Mouse (Mus musculus) embryonic facial prominence, embryonic 12.5 days (tissue): ENCODE results near the gene Ryr1. TPM values are rescaled to one million over a fixed set of nuclear protein-coding genes. Genes with fewer than 3 reads are reported as not detected.
A peak's percentile ranks its signal among the peaks of the same experiment; 100 is the strongest.

ENCODE experiments used
- ATAC-seq: fragments of 200-750 bp; cut with Nextera tagmentation; 2 replicates; pipeline ENCODE4 v1.8.0; 2017; ENCODE audit not compliant: insufficient number of reproducible peaks, insufficient read depth, low FRiP score, low TSS enrichment
- H3K27ac ChIP-seq: fragments of 300-500 bp; sonication (generic); 2 replicates; pipeline ENCODE4 v1.5.1; 2016; ENCODE audit warnings: mild to moderate bottlenecking
- H3K27me3 ChIP-seq: fragments of 300-500 bp; sonication (generic); 2 replicates; pipeline ENCODE4 v1.6.1; 2016; ENCODE audit warnings: mild to moderate bottlenecking, moderate library complexity
- H3K36me3 ChIP-seq: fragments of 300-500 bp; sonication (generic); 2 replicates; pipeline ENCODE4 v1.6.1; 2016; ENCODE audit warnings: mild to moderate bottlenecking
- H3K4me1 ChIP-seq: fragments of 300-500 bp; sonication (generic); 2 replicates; pipeline ENCODE4 v1.6.1; 2016
- H3K4me2 ChIP-seq: fragments of 300-500 bp; sonication (generic); replicated peaks from 2 replicates; pipeline ENCODE4 v1.6.1; 2016; ENCODE audit warnings: mild to moderate bottlenecking, moderate library complexity
- H3K4me3 ChIP-seq: fragments of 300-500 bp; sonication (generic); 2 replicates; pipeline ENCODE4 v1.5.1; 2016; ENCODE audit warnings: mild to moderate bottlenecking
- H3K9ac ChIP-seq: fragments of 300-500 bp; sonication (generic); 2 replicates; pipeline ENCODE4 v1.6.1; 2016; ENCODE audit warnings: mild to moderate bottlenecking, moderate library complexity
- H3K9me3 ChIP-seq: fragments of 300-500 bp; sonication (generic); 2 replicates; pipeline ENCODE4 v1.6.1; 2016; ENCODE audit warnings: mild to moderate bottlenecking, moderate library complexity
- WGBS: fragments of 180-500 bp; shearing (Covaris S2); methylation state at CpG from one replicate; pipeline ENCODE4 v1.1.7; 2016; 5-methylcytosine and 5-hydroxymethylcytosine counted together
- polyA plus RNA-seq: library from polyadenylated mRNA; unstranded; fragments of >200 nt; fragmentation: Nextera tagmentation; extraction: Ambion mirVana; gene quantifications from 2 replicates; pipeline ENCODE4 v1.2.1, GENCODE M21; 2016

Gene Ryr1
- polyA plus RNA-seq, 1 experiment from 2014 or later, result 3.7 TPM

- H3K4me1 ChIP-seq, result no peaks in the 10 kb centered on the region
- H3K9ac ChIP-seq, result no peak overlapping the region
- no peak for ATAC-seq
- H3K4me2 ChIP-seq, result no peak overlapping the region
- no peak overlapping the region for H3K27ac ChIP-seq
- no peaks in the 10 kb centered on the region for H3K9me3 ChIP-seq
- no peak overlapping the region for H3K4me3 ChIP-seq
- no peaks in the 10 kb centered on the region for H3K36me3 ChIP-seq
- H3K27me3 ChIP-seq, result no peaks in the 10 kb centered on the region
- WGBS, result 82% methylated on average over 6 of the region's 6 CpGs
Observed at GRCm38 (mm10) chr7:29028761-29029160, 96.2 kb downstream of the Ryr1 start.

- H3K9ac ChIP-seq, result 0 out of 2 replicates have a peak overlapping the region, but pooled peaks have one; percentile 19
- no peaks in the 10 kb centered on the region for H3K36me3 ChIP-seq
- H3K4me2 ChIP-seq, result no peak overlapping the region
- no peak overlapping the region for H3K27ac ChIP-seq
- WGBS, result 74% methylated on average over 4 of the region's 4 CpGs
- no peaks in the 10 kb centered on the region; the same call in 1 of the 2 replicates for H3K27me3 ChIP-seq
- no peaks in the 10 kb centered on the region for H3K9me3 ChIP-seq
- no peak for ATAC-seq
- no peaks in the 10 kb centered on the region for H3K4me1 ChIP-seq
- H3K4me3 ChIP-seq, result no peak overlapping the region
Observed at GRCm38 (mm10) chr7:29026811-29027210, 98.2 kb downstream of the Ryr1 start.

- no peak for ATAC-seq
- no peaks in the 10 kb centered on the region for H3K9me3 ChIP-seq
- H3K4me3 ChIP-seq, result no peak overlapping the region
- H3K27me3 ChIP-seq, result peaks cover 2% of the 10 kb centered on the region
- WGBS, result 86% methylated on average over 5 of the region's 5 CpGs
- no peak overlapping the region for H3K4me2 ChIP-seq
- no peaks in the 10 kb centered on the region for H3K4me1 ChIP-seq
- H3K9ac ChIP-seq, result 0 out of 2 replicates have a peak overlapping the region, but pooled peaks have one; percentile 19
- no peaks in the 10 kb centered on the region for H3K36me3 ChIP-seq
- no peak overlapping the region for H3K27ac ChIP-seq
Observed at GRCm38 (mm10) chr7:29026195-29026594, 98.8 kb downstream of the Ryr1 start.

GRCm38 (mm10) chr7:29025566-29025965, 99.4 kb downstream of the Ryr1 start:
- 64% methylated on average over 7 of the region's 7 CpGs for WGBS
- Histone ChIP-seq H3K4me1 (no peaks in the 10 kb centered on the region), H3K27me3 (peaks cover 8% of the 10 kb centered on the region), H3K9me3 (no peaks in the 10 kb centered on the region), H3K9ac (no peak overlapping the region), H3K4me3 (no peak overlapping the region), H3K36me3 (no peaks in the 10 kb centered on the region), H3K27ac (no peak overlapping the region), H3K4me2 (no peak overlapping the region)
- no peak for ATAC-seq

GRCm38 (mm10) chr7:29023514-29023913, 101.5 kb downstream of the Ryr1 start:
- Histone ChIP-seq H3K27ac (no peak overlapping the region), H3K4me2 (no peak overlapping the region), H3K9me3 (no peaks in the 10 kb centered on the region), H3K4me3 (no peak overlapping the region), H3K36me3 (no peaks in the 10 kb centered on the region), H3K27me3 (peaks cover 28% of the 10 kb centered on the region), H3K4me1 (no peaks in the 10 kb centered on the region), H3K9ac (no peak overlapping the region)
- ATAC-seq, result no peak
- 85% methylated on average over 8 of the region's 8 CpGs for WGBS

GRCm38 (mm10) chr7:29022479-29022878, 102.5 kb downstream of the Ryr1 start:
- WGBS, result 90% methylated on average over 8 of the region's 8 CpGs
- H3K27me3 ChIP-seq, result peaks cover 39% of the 10 kb centered on the region
- H3K36me3 ChIP-seq, result no peaks in the 10 kb centered on the region
- no peak overlapping the region for H3K9ac ChIP-seq
- no peak for ATAC-seq
- no peak overlapping the region for H3K4me3 ChIP-seq
- no peak overlapping the region for H3K4me2 ChIP-seq
- H3K9me3 ChIP-seq, result no peaks in the 10 kb centered on the region
- H3K4me1 ChIP-seq, result no peaks in the 10 kb centered on the region
- H3K27ac ChIP-seq, result no peak overlapping the region

- peaks cover 6% of the 10 kb centered on the region for H3K9me3 ChIP-seq
- no peak for ATAC-seq
- H3K4me3 ChIP-seq, result peak overlapping the region; percentile 38
- peak overlapping the region; percentile 63 for H3K4me2 ChIP-seq
- H3K36me3 ChIP-seq, result 0 out of 2 replicates have a peak, but pooled peaks cover 5% of the 10 kb centered on the region
- 4% methylated on average over 76 of the region's 88 CpGs for whole genome bisulfite sequencing
- peaks cover 40% of the 10 kb centered on the region for H3K27me3 ChIP-seq
- no peaks in the 10 kb centered on the region for H3K4me1 ChIP-seq
- peak overlapping the region; percentile 45 for H3K9ac ChIP-seq
- H3K27ac ChIP-seq, result no peak overlapping the region
Observed at GRCm38 (mm10) chr7:29019447-29020220, 105.3 kb downstream of the Ryr1 start.

- Histone ChIP-seq H3K4me3 (no peak overlapping the region), H3K9me3 (peaks cover 6% of the 10 kb centered on the region), H3K9ac (no peak overlapping the region), H3K27ac (no peak overlapping the region), H3K4me2 (no peak overlapping the region), H3K4me1 (no peaks in the 10 kb centered on the region), H3K36me3 (0 out of 2 replicates have a peak, but pooled peaks cover 6% of the 10 kb centered on the region), H3K27me3 (peaks cover 40% of the 10 kb centered on the region)
- 79% methylated on average over 7 of the region's 7 CpGs for WGBS
- no peak for ATAC-seq
Observed at GRCm38 (mm10) chr7:29017222-29017621, 107.8 kb downstream of the Ryr1 start.

- Histone ChIP-seq H3K4me1 (no peaks in the 10 kb centered on the region), H3K9ac (no peak overlapping the region), H3K4me2 (no peak overlapping the region), H3K36me3 (0 out of 2 replicates have a peak, but pooled peaks cover 6% of the 10 kb centered on the region), H3K27ac (no peak overlapping the region), H3K9me3 (peaks cover 6% of the 10 kb centered on the region), H3K4me3 (no peak overlapping the region), H3K27me3 (peaks cover 40% of the 10 kb centered on the region)
- 85% methylated on average over 7 of the region's 7 CpGs for WGBS
- ATAC-seq, result no peak
Observed at GRCm38 (mm10) chr7:29016440-29016839, 108.5 kb downstream of the Ryr1 start.

- WGBS, result 91% methylated on average over 1 of the region's 1 CpGs
- Histone ChIP-seq H3K27ac (no peak overlapping the region), H3K9ac (no peak overlapping the region), H3K4me2 (no peak overlapping the region), H3K4me1 (no peaks in the 10 kb centered on the region), H3K4me3 (no peak overlapping the region), H3K9me3 (peaks cover 6% of the 10 kb centered on the region), H3K36me3 (0 out of 2 replicates have a peak, but pooled peaks cover 6% of the 10 kb centered on the region), H3K27me3 (peaks cover 26% of the 10 kb centered on the region)
- no peak for ATAC-seq
Observed at GRCm38 (mm10) chr7:29014984-29015383, 110.0 kb downstream of the Ryr1 start.

- no peaks in the 10 kb centered on the region; the same call in 1 of the 2 replicates for H3K36me3 ChIP-seq
- H3K4me3 ChIP-seq, result no peak overlapping the region
- no peak overlapping the region for H3K4me2 ChIP-seq
- no peaks in the 10 kb centered on the region for H3K4me1 ChIP-seq
- no peaks in the 10 kb centered on the region for H3K27me3 ChIP-seq
- no peak overlapping the region for H3K27ac ChIP-seq
- no peak overlapping the region for H3K9ac ChIP-seq
- no peak for ATAC-seq
- WGBS, result 85% methylated on average over 9 of the region's 9 CpGs
- H3K9me3 ChIP-seq, result no peaks in the 10 kb centered on the region
Observed at GRCm38 (mm10) chr7:29008714-29009113, 116.3 kb downstream of the Ryr1 start.

GRCm38 (mm10) chr7:29008171-29008570, 116.8 kb downstream of the Ryr1 start:
- WGBS, result 90% methylated on average over 10 of the region's 10 CpGs
- Histone ChIP-seq H3K4me1 (no peaks in the 10 kb centered on the region), H3K9me3 (no peaks in the 10 kb centered on the region), H3K36me3 (no peaks in the 10 kb centered on the region; the same call in 1 of the 2 replicates), H3K4me3 (no peak overlapping the region), H3K27me3 (no peaks in the 10 kb centered on the region), H3K4me2 (no peak overlapping the region), H3K27ac (no peak overlapping the region), H3K9ac (no peak overlapping the region)
- no peak for ATAC-seq
